Comparison of ENCODE assay signal across 8 mouse cellular contexts in the genomic region with DNA sequence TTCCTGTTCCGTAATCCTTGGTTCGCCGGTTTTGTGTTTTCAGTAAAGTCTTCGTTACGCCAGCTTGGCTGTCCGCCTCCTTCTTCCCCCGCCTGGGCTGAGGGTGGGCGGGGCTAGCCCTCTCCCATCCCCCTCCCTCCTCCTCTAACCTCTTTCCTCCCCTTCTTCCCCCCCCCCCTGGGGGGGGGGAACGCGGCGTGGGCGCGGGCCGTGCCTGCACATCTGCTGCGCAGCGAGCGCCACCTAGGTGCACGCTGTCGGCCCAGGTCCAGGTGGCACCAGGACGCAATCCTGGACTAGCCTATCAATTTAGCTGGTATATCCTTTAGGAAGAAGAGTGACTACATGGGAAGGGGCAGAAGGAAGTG. TPM values are rescaled to one million over a fixed set of nuclear protein-coding genes. Genes with fewer than 3 reads are reported as not detected.
DNase-seq lines count a peak whose midpoint lies in the region; ATAC-seq and TF ChIP-seq lines count a peak whose summit lies in the region.

No protein-coding gene starts in this region.

- TF ChIP-seq POLR2A in thymus, adult 2 months (IDR thresholded peaks at IDR 0.05; ENCODE audit: control insufficient read depth, extremely low read depth, insufficient read depth, low read length, poor library complexity): 0 out of 2 replicates have a peak, but pooled peaks have one; percentile 42

- whole genome bisulfite sequencing in lung, embryonic 15.5 days: 0% methylated on average over 20 of the region's 20 CpGs
- 0% methylated on average over 20 of the region's 20 CpGs for WGBS in thymus, adult 2 months

- no peaks in the 10 kb centered on the region for H3K27me3 ChIP-seq in lung, embryonic 15.5 days
- H3K27me3 ChIP-seq in thymus, adult 2 months (ENCODE audit: control insufficient read depth, insufficient read depth, low read length): no peaks in the 10 kb centered on the region

- H3K27ac ChIP-seq in ES-E14 (ENCODE audit: insufficient read depth, low read depth, low read length, poor library complexity, severe bottlenecking): no peak overlapping the region; the same call in 1 of the 2 replicates
- H3K27ac ChIP-seq in lung, embryonic 15.5 days: peak overlapping the region; percentile 99
- H3K27ac ChIP-seq in thymus, adult 2 months (ENCODE audit: control insufficient read depth, insufficient read depth, low read length): peak overlapping the region; percentile 90

- H3K4me1 ChIP-seq in ES-E14 (ENCODE audit: control insufficient read depth in 2 of 2, insufficient read depth in 2 of 2, low read length in 2 of 2, poor library complexity in 1 of 2): peaks cover 3 to 16% of the 10 kb centered on the region in 2 experiments; a peak in 3 of 4 replicates
- H3K4me1 ChIP-seq in lung, embryonic 15.5 days: peaks cover 38% of the 10 kb centered on the region
- peaks cover 34% of the 10 kb centered on the region for H3K4me1 ChIP-seq in thymus, adult 2 months (replicated peaks; ENCODE audit: control insufficient read depth, insufficient read depth, low read length)

- no peaks in the 10 kb centered on the region for H3K9me3 ChIP-seq in ES-E14 (ENCODE audit: control insufficient read depth, insufficient read depth, low read depth, low read length)
- no peaks in the 10 kb centered on the region for H3K9me3 ChIP-seq in lung, embryonic 15.5 days

- in situ Hi-C loops in ES-E14 (cut with MboI; ENCODE audit: low sequenced_read_pairs in 2 of 2, unreplicated experiment in 2 of 2): no loop called here

- peak; percentile 2 to 4; a peak in 2 of 4 replicates for ATAC-seq in hematopoietic stem cell, adult 5-6 weeks (replicated peaks in 1 of 2; ENCODE audit: insufficient read depth in 1 of 2, low FRiP score in 2 of 2, low TSS enrichment in 1 of 2, low read depth in 1 of 2, poor library complexity in 2 of 2, severe bottlenecking in 2 of 2)
- ATAC-seq in lung, embryonic 15.5 days (ENCODE audit: borderline replicate concordance, extremely low read depth, low FRiP score, low TSS enrichment): peak; percentile 21; the same call in 1 of the 2 replicates

- peak overlapping the region; percentile 70 for H3K4me2 ChIP-seq in lung, embryonic 15.5 days

- DNase-seq in ES-E14 (ENCODE audit: low read depth, low spot score): peak; percentile 79
- peak; percentile 84 for DNase-seq in cerebellum, adult 8-10 months
- DNase-seq in forelimb bud, embryonic 11.5 days (ENCODE audit: low read depth, low spot score): peak; percentile 95
- DNase-seq in layer of hippocampus, adult 9-10 months (ENCODE audit: low spot score): peak; percentile 71
- DNase-seq in ovary, adult 18-20 months (ENCODE audit: low spot score): peak; percentile 88
- DNase-seq in thymus, adult 2 months: peak; percentile 91

- H3K4me3 ChIP-seq in ES-E14 (ENCODE audit: insufficient read depth in 1 of 2, low read depth in 1 of 2, low read length in 2 of 2, poor library complexity in 1 of 2, severe bottlenecking in 1 of 2): peak overlapping the region; percentile 81 to 89
- peak overlapping the region; percentile 86 for H3K4me3 ChIP-seq in lung, embryonic 15.5 days
- peak overlapping the region; percentile 82 for H3K4me3 ChIP-seq in thymus, adult 2 months (ENCODE audit: control insufficient read depth, insufficient read depth, low read length)

- H3K9ac ChIP-seq in ES-E14 (ENCODE audit: insufficient read depth, low read depth, low read length, poor library complexity, severe bottlenecking): peak overlapping the region; percentile 97
- peak overlapping the region; percentile 98 for H3K9ac ChIP-seq in lung, embryonic 15.5 days

- TF ChIP-seq CTCF in thymus, adult 2 months (IDR thresholded peaks at IDR 0.05; ENCODE audit: borderline replicate concordance, control insufficient read depth, extremely low read depth, insufficient read depth, low read length, poor library complexity): peak; percentile 95

- no peaks in the 10 kb centered on the region for H3K36me3 ChIP-seq in ES-E14 (ENCODE audit: control insufficient read depth, insufficient read depth, low read length, poor library complexity, severe bottlenecking)
- no peaks in the 10 kb centered on the region for H3K36me3 ChIP-seq in lung, embryonic 15.5 days
- H3K36me3 ChIP-seq in thymus, adult 2 months (ENCODE audit: control insufficient read depth, insufficient read depth, low read length): no peaks in the 10 kb centered on the region

TF ChIP-seq in ES-E14, 5 proteins besides CTCF, POLR2A, EP300 and RAD21:
- no peak for TF ChIP-seq CHD2 (IDR thresholded peaks at IDR 0.05; ENCODE audit: low read depth, low read length)
- 0 out of 2 replicates have a peak, but pooled peaks have one; percentile 17 for TF ChIP-seq HCFC1 (IDR thresholded peaks at IDR 0.05; ENCODE audit: borderline replicate concordance, insufficient read depth, low read length)
- no peak for TF ChIP-seq ZC3H11A (IDR thresholded peaks at IDR 0.05; ENCODE audit: borderline replicate concordance, low read depth, low read length)

RNA-seq across cellular contexts. Expression of a gene that starts 1.8 kb away (rescaled TPM):
- total RNA-seq in ES-E14 (2012; rRNA removed): 60.1 TPM in 2 replicates
- total RNA-seq in hematopoietic stem cell, adult 5-6 weeks (2017): 83.4 and 89.4 TPM in 2 replicates
- polyA plus RNA-seq in lung, embryonic 15.5 days (2015; fragmentation: Nextera tagmentation; extraction: Ambion mirVana): 49.7 TPM in 2 replicates
- polyA plus RNA-seq in thymus, adult 2 months (2012; rRNA removed): 540 and 792 TPM in 2 replicates

RNA-seq across cellular contexts. Expression of a gene that starts 2.7 kb away (rescaled TPM):
- 0.09 and 0.16 TPM in 2 replicates for total RNA-seq in ES-E14 (2012; rRNA removed)
- 0.25 and 0.44 TPM in 2 replicates for total RNA-seq in hematopoietic stem cell, adult 5-6 weeks (2017)
- polyA plus RNA-seq in lung, embryonic 15.5 days (2015; fragmentation: Nextera tagmentation; extraction: Ambion mirVana): 0.02 TPM in 1 of 2 replicates, not detected in the other
- 0.19 and 0.28 TPM in 2 replicates for polyA plus RNA-seq in thymus, adult 2 months (2012; rRNA removed)

RNA-seq across cellular contexts. Expression of a gene that starts 17.8 kb away (rescaled TPM):
- total RNA-seq in ES-E14 (2012; rRNA removed): 1.8 and 3.9 TPM in 2 replicates
- total RNA-seq in hematopoietic stem cell, adult 5-6 weeks (2017): not detected in 2 replicates
- not detected in 2 replicates for polyA plus RNA-seq in lung, embryonic 15.5 days (2015; fragmentation: Nextera tagmentation; extraction: Ambion mirVana)
- polyA plus RNA-seq in thymus, adult 2 months (2012; rRNA removed): 0.48 and 0.50 TPM in 2 replicates

RNA-seq across cellular contexts. Expression of a gene that starts 23.0 kb away (rescaled TPM):
- 1.6 and 4.5 TPM in 2 replicates for total RNA-seq in ES-E14 (2012; rRNA removed)
- total RNA-seq in hematopoietic stem cell, adult 5-6 weeks (2017): 0.56 and 1.0 TPM in 2 replicates
- 0.08 and 0.16 TPM in 2 replicates for polyA plus RNA-seq in lung, embryonic 15.5 days (2015; fragmentation: Nextera tagmentation; extraction: Ambion mirVana)
- polyA plus RNA-seq in thymus, adult 2 months (2012; rRNA removed): 4.9 and 6.2 TPM in 2 replicates

RNA-seq across cellular contexts. Expression of a gene that starts 27.5 kb away (rescaled TPM):
- 171 and 204 TPM in 2 replicates for total RNA-seq in ES-E14 (2012; rRNA removed)
- total RNA-seq in hematopoietic stem cell, adult 5-6 weeks (2017): 156 and 163 TPM in 2 replicates
- polyA plus RNA-seq in lung, embryonic 15.5 days (2015; fragmentation: Nextera tagmentation; extraction: Ambion mirVana): 268 and 320 TPM in 2 replicates
- 192 and 199 TPM in 2 replicates for polyA plus RNA-seq in thymus, adult 2 months (2012; rRNA removed)
